Mouse (Mus musculus): Measurements from ENCODE around the gene Fcgrt.

GRCm38 (mm10) chr7:45126147-45126843, 22.6 kb upstream of the Fcgrt start:
- no peak for TF ChIP-seq CTCF (IDR thresholded peaks at IDR 0.05; ENCODE audit: insufficient read depth, low read length)
- no peak for TF ChIP-seq POLR2A (IDR thresholded peaks at IDR 0.05; ENCODE audit: borderline replicate concordance, extremely low read depth, low read depth, low read length)
